Mouse (Mus musculus): ENCODE data around the gene Ttll7. TPM values are rescaled to one million over a fixed set of nuclear protein-coding genes. Genes with fewer than 3 reads are reported as not detected.
A peak's percentile ranks its signal among the peaks of the same experiment; 100 is the strongest.

Gene Ttll7
- total and polyA plus RNA-seq, 3 experiments = 0.38 TPM; not detected in 2

GRCm38 (mm10) chr3:146857373-146857772 is 5.2 kb downstream of the Ttll7 start:
- DNase-seq (ENCODE audit: low spot score) (no peak), ATAC-seq (ENCODE audit: extremely low read depth, insufficient number of reproducible peaks, low FRiP score, poor library complexity, severe bottlenecking) (no peak)
- Histone ChIP-seq H3K9me3 (replicated peaks) (no peaks in the 10 kb centered on the region), H3K4me3 (ENCODE audit: low read depth, low read length) (no peak overlapping the region), H3K36me3 (replicated peaks) (no peaks in the 10 kb centered on the region), H3K4me1 (ENCODE audit: insufficient read depth, low read depth, low read length) (no peaks in the 10 kb centered on the region), H3K27me3 (ENCODE audit: insufficient read depth, low read length) (peaks cover 10% of the 10 kb centered on the region; the same call in 1 of the 2 replicates)
- no peak for TF ChIP-seq POLR2AphosphoS5 (IDR thresholded peaks at IDR 0.05; ENCODE audit: insufficient replicate concordance, low read depth, low read length)
- no peak for TF ChIP-seq GATA1 (IDR thresholded peaks at IDR 0.05; ENCODE audit: borderline replicate concordance, low read length)
- no peak for TF ChIP-seq CTCF (IDR thresholded peaks at IDR 0.05; ENCODE audit: low read depth, low read length)
- no peak for TF ChIP-seq TAL1 (conservative IDR thresholded peaks at IDR 0.05; ENCODE audit: low read depth, low read length)
- no peak for TF ChIP-seq GATA2 (IDR thresholded peaks at IDR 0.05; ENCODE audit: borderline replicate concordance, low read depth, low read length)

GRCm38 (mm10) chr3:146860308-146860707 is 8.1 kb downstream of the Ttll7 start:
- DNase-seq (ENCODE audit: low spot score) (no peak), ATAC-seq (ENCODE audit: extremely low read depth, insufficient number of reproducible peaks, low FRiP score, poor library complexity, severe bottlenecking) (no peak; the same call in 1 of the 2 replicates)
- no peak for TF ChIP-seq CTCF (IDR thresholded peaks at IDR 0.05; ENCODE audit: low read depth, low read length)
- TF ChIP-seq TAL1 (conservative IDR thresholded peaks at IDR 0.05; ENCODE audit: low read depth, low read length) = no peak
- TF ChIP-seq POLR2AphosphoS5 (IDR thresholded peaks at IDR 0.05; ENCODE audit: insufficient replicate concordance, low read depth, low read length) = no peak
- no peak for TF ChIP-seq GATA2 (IDR thresholded peaks at IDR 0.05; ENCODE audit: borderline replicate concordance, low read depth, low read length)
- TF ChIP-seq GATA1 (IDR thresholded peaks at IDR 0.05; ENCODE audit: borderline replicate concordance, low read length) = no peak
- Histone ChIP-seq H3K27me3 (ENCODE audit: insufficient read depth, low read length) (peaks cover 4% of the 10 kb centered on the region; the same call in 1 of the 2 replicates), H3K36me3 (replicated peaks) (no peaks in the 10 kb centered on the region), H3K4me3 (ENCODE audit: low read depth, low read length) (no peak overlapping the region), H3K9me3 (replicated peaks) (no peaks in the 10 kb centered on the region), H3K4me1 (ENCODE audit: insufficient read depth, low read depth, low read length) (no peaks in the 10 kb centered on the region)

- H3K4me1 ChIP-seq (ENCODE audit: insufficient read depth, low read depth, low read length) = no peaks in the 10 kb centered on the region
- DNase-seq (ENCODE audit: low spot score) (no peak), ATAC-seq (ENCODE audit: extremely low read depth, insufficient number of reproducible peaks, low FRiP score, poor library complexity, severe bottlenecking) (peak; percentile 60; the same call in 1 of the 2 replicates)
- no peak for TF ChIP-seq TAL1 (conservative IDR thresholded peaks at IDR 0.05; ENCODE audit: low read depth, low read length)
- peak; percentile 44; the same call in 1 of the 2 replicates for TF ChIP-seq CTCF (IDR thresholded peaks at IDR 0.05; ENCODE audit: low read depth, low read length)
- no peaks in the 10 kb centered on the region for H3K9me3 ChIP-seq (replicated peaks)
- H3K4me3 ChIP-seq (ENCODE audit: low read depth, low read length) = no peak overlapping the region
- no peaks in the 10 kb centered on the region for H3K36me3 ChIP-seq (replicated peaks)
- H3K27me3 ChIP-seq (ENCODE audit: insufficient read depth, low read length) = no peaks in the 10 kb centered on the region
Measured at GRCm38 (mm10) chr3:146866563-146866962, 14.4 kb downstream of the Ttll7 start.

GRCm38 (mm10) chr3:146871954-146872353 is 19.8 kb downstream of the Ttll7 start:
- no peak overlapping the region for H3K4me3 ChIP-seq (ENCODE audit: low read depth, low read length)
- H3K36me3 ChIP-seq (replicated peaks) = no peaks in the 10 kb centered on the region
- no peak for TF ChIP-seq GATA2 (IDR thresholded peaks at IDR 0.05; ENCODE audit: borderline replicate concordance, low read depth, low read length)
- no peaks in the 10 kb centered on the region for H3K4me1 ChIP-seq (ENCODE audit: insufficient read depth, low read depth, low read length)
- DNase-seq (ENCODE audit: low spot score) = no peak
- no peak for ATAC-seq (ENCODE audit: extremely low read depth, insufficient number of reproducible peaks, low FRiP score, poor library complexity, severe bottlenecking)
- H3K27me3 ChIP-seq (ENCODE audit: insufficient read depth, low read length) = peaks cover 4% of the 10 kb centered on the region; the same call in 1 of the 2 replicates
- H3K9me3 ChIP-seq (replicated peaks) = no peaks in the 10 kb centered on the region

GRCm38 (mm10) chr3:146875929-146876328 is 23.8 kb downstream of the Ttll7 start:
- DNase-seq (ENCODE audit: low spot score) (no peak), ATAC-seq (ENCODE audit: extremely low read depth, insufficient number of reproducible peaks, low FRiP score, poor library complexity, severe bottlenecking) (no peak)
- Histone ChIP-seq H3K9me3 (replicated peaks) (peaks cover 4% of the 10 kb centered on the region; the same call in 1 of the 2 replicates), H3K27me3 (ENCODE audit: insufficient read depth, low read length) (peaks cover 4% of the 10 kb centered on the region), H3K4me1 (ENCODE audit: insufficient read depth, low read depth, low read length) (no peaks in the 10 kb centered on the region), H3K36me3 (replicated peaks) (no peaks in the 10 kb centered on the region), H3K4me3 (ENCODE audit: low read depth, low read length) (no peak overlapping the region)
- TF ChIP-seq GATA2 (IDR thresholded peaks at IDR 0.05; ENCODE audit: borderline replicate concordance, low read depth, low read length) = no peak
- no peak for TF ChIP-seq GATA1 (IDR thresholded peaks at IDR 0.05; ENCODE audit: borderline replicate concordance, low read length)
- TF ChIP-seq TAL1 (conservative IDR thresholded peaks at IDR 0.05; ENCODE audit: low read depth, low read length) = no peak
- no peak for TF ChIP-seq CTCF (IDR thresholded peaks at IDR 0.05; ENCODE audit: low read depth, low read length)
- no peak for TF ChIP-seq POLR2AphosphoS5 (IDR thresholded peaks at IDR 0.05; ENCODE audit: insufficient replicate concordance, low read depth, low read length)

GRCm38 (mm10) chr3:146893931-146894330 is 41.8 kb downstream of the Ttll7 start:
- Histone ChIP-seq H3K4me3 (ENCODE audit: low read depth, low read length) (no peak overlapping the region), H3K36me3 (replicated peaks) (no peaks in the 10 kb centered on the region), H3K27me3 (ENCODE audit: insufficient read depth, low read length) (no peaks in the 10 kb centered on the region), H3K4me1 (ENCODE audit: insufficient read depth, low read depth, low read length) (no peaks in the 10 kb centered on the region), H3K9me3 (replicated peaks) (no peaks in the 10 kb centered on the region)
- DNase-seq (ENCODE audit: low spot score) = no peak
- TF ChIP-seq GATA2 (IDR thresholded peaks at IDR 0.05; ENCODE audit: borderline replicate concordance, low read depth, low read length) (no peak), TAL1 (conservative IDR thresholded peaks at IDR 0.05; ENCODE audit: low read depth, low read length) (no peak), POLR2AphosphoS5 (IDR thresholded peaks at IDR 0.05; ENCODE audit: insufficient replicate concordance, low read depth, low read length) (no peak), GATA1 (IDR thresholded peaks at IDR 0.05; ENCODE audit: borderline replicate concordance, low read length) (no peak), CTCF (IDR thresholded peaks at IDR 0.05; ENCODE audit: low read depth, low read length) (no peak)
- ATAC-seq (ENCODE audit: extremely low read depth, insufficient number of reproducible peaks, low FRiP score, poor library complexity, severe bottlenecking) = no peak

- Histone ChIP-seq H3K9me3 (replicated peaks) (no peaks in the 10 kb centered on the region), H3K27me3 (ENCODE audit: insufficient read depth, low read length) (no peaks in the 10 kb centered on the region), H3K4me1 (ENCODE audit: insufficient read depth, low read depth, low read length) (no peaks in the 10 kb centered on the region), H3K4me3 (ENCODE audit: low read depth, low read length) (no peak overlapping the region), H3K36me3 (replicated peaks) (no peaks in the 10 kb centered on the region)
- no peak for TF ChIP-seq CTCF (IDR thresholded peaks at IDR 0.05; ENCODE audit: low read depth, low read length)
- TF ChIP-seq POLR2AphosphoS5 (IDR thresholded peaks at IDR 0.05; ENCODE audit: insufficient replicate concordance, low read depth, low read length) = no peak
- TF ChIP-seq GATA2 (IDR thresholded peaks at IDR 0.05; ENCODE audit: borderline replicate concordance, low read depth, low read length) = no peak
- no peak for TF ChIP-seq GATA1 (IDR thresholded peaks at IDR 0.05; ENCODE audit: borderline replicate concordance, low read length)
- TF ChIP-seq TAL1 (conservative IDR thresholded peaks at IDR 0.05; ENCODE audit: low read depth, low read length) = no peak
- no peak for DNase-seq (ENCODE audit: low spot score)
- no peak for ATAC-seq (ENCODE audit: extremely low read depth, insufficient number of reproducible peaks, low FRiP score, poor library complexity, severe bottlenecking)
Measured at GRCm38 (mm10) chr3:146896581-146896980, 44.4 kb downstream of the Ttll7 start.

Data from G1E (cell line).